Mouse (Mus musculus) ovary, postnatal 10 days (tissue): Measurements from ENCODE around the gene Kctd7.

Experiments
- DNase-seq: peaks from one replicate; pipeline ENCODE4 v3.0.0; 2022; ENCODE audit warnings: low spot score

Gene Kctd7

DNA sequence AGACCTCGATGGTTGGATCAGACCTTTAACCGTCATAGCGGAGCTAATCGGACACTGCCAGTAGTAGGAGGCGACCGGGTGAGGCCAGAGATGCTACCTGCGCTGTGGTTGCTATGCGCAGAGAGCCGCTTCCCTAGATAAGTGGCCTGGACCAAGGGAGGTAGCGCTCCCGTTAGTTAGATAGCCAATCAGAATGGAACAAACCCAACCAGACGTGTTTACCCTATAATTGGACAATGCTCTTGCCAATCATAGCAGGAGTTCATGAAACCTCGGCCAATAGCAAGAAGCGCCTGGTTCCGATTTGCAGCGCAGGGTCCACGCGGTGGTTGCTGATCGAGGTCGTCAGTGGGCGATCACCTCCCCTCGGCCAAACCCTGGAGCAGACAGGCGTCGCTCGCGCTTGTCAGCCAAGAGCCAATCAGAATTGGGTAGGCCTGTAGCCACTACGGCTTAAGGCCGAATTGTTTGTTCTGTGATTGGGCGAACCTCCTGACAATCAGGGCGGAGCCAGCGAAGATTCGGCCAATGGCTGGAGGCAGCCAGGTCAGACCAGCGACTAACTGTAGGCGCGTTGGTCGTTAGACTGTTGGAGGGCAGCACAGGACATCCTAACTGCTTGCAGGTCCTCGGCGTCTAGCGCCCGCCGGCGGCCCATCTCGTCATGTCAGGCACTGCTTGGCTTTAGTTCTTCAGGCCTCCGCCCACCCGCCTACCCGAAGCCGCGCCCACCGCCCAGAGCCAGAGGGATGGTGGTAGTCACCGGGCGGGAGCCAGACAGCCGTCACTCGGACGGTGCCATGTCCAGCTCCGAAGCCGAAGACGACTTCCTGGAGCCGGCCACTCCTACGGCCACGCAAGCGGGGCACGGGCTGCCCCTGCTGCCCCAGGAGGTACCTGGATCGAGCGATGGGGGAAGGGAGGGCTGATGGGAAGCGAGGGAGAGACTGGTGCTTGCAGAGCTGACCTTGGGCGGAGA lies at the start of gene Kctd7:
Gene Kctd7 (plus strand): TSS at position 528 of the 979 bp plus-strand sequence.
- peak; percentile 87 for DNase-seq

DNA sequence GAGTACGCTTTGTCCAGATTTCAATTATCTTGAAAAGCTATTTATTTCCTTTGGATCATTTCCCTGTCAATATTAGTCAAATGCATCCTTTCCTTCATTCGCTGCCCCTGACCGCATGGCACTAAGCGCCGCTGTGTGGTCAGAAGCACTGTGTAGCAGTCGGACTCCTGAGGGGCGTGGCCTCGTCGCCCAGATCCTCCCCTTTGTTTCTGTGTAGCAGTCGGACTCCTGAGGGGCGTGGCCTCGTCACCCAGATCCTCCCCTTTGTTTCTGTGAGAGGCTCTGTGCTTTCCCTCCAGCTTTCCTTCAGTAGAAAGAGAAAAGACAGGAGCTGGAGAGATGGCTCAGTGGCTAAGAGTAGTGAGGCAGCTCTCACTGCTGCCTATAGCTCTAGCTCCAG lies 47.9 kb upstream of the Kctd7 start:
- DNase-seq = no peak

DNA sequence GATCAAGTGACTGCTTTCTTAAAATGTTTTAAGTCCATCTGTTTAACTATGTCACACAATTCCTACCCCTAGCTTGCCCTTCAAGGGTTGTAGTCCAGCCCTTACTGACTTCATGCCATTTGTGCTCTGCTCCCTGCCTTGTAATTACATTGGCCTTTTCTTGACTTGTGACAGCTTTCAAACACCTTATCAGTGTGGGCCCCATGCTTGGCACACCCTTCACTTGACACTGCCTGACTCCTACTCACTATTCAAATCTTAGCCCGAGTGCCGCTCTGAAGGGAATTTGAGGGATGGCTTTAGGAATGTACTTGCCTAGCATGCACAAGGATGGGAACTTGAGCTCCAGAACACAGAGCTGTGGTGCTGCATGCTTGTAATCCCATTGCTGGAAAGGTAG lies 46.8 kb upstream of the Kctd7 start:
- DNase-seq = no peak

DNA sequence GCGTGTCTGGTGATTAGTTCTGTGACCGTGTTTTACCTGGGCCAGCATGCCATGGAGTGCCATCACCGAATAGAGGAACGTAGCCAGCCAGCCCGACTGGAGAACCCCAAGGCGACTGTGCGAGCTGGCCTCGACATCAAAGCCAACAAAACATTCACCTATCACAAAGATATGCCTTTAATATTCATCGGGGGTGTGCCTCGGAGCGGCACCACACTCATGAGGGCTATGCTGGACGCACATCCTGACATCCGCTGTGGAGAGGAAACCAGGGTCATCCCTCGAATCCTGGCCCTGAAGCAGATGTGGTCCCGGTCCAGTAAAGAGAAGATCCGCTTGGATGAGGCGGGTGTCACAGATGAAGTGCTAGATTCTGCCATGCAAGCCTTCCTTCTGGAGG lies 42.9 kb upstream of the Kctd7 start:
- DNase-seq = no peak

DNA sequence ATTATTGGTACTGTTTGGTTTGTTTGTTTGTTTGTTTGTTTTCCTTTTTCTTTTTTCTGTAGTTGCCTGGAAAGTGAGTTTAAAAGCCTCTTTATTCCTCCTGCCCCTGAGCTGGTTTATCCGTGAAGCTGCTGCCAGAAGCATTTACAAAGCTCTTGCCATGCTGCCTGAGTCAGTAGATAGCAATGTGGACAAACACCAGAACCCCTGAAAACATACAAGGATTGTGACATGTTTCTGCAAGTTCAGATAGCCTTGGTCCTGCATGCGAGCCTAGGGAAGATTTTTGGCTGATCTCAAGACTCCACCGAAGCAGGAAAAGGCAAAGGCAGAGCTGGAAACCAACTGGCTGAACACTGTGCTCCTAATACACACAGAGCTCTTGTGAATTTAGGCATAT lies 35.3 kb upstream of the Kctd7 start:
- DNase-seq = no peak

DNA sequence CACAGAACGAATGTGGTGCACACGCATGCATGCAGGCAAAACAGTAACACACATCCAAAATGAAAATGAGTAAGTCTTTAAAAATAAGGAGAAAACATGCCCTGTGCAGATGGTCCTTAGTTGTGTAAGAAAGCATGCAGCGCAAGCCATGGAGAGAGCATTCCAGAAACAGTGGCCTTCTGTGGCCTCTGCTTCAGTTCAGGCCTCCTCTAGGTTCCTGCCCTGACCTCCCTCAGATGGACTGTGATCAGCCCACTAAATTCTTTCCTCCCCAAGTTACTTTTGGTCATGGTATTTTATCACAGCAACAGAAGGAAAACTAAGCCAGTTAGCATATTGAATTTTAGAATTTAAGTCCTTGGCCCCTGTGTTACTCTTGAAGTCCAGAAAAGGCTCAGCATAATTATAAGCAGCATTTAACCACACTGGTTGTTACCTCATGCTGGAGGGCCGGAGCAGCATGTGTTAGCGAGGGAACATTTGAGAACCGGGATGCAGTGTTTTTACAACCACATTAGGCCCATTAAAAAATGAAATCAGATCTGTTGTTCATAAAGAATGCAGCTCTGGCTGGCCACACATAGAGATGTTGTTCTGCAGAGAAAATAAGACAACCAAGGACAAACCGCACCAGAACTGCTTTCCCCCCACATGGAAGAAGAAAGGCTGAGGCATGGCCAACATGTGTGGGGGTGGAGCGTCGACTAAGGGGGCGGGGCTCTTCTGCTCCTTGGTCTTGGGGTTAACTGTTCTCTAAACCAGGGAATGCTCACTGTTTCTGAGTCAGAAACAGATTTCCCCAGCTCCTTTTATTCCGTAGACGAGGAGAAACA lies 33.8 kb upstream of the Kctd7 start:
- DNase-seq = no peak

DNA sequence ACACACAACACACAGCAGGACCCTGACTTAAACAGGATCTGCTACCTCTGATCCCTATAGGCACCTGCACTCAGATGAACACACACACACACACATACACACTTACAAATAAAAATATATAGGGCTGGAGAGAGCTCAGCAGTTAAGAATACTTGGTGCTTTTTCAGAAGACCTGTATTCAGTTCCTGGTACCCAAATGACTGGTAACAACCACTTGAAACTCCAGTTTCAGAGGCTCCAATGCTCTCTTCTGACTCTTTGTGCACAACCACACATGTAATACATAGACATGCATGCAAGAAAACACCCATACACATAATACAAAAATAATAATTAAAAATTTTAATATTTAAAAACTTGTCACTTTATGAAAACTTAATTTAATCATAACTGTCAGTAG lies 32.0 kb upstream of the Kctd7 start:
- DNase-seq = no peak

DNA sequence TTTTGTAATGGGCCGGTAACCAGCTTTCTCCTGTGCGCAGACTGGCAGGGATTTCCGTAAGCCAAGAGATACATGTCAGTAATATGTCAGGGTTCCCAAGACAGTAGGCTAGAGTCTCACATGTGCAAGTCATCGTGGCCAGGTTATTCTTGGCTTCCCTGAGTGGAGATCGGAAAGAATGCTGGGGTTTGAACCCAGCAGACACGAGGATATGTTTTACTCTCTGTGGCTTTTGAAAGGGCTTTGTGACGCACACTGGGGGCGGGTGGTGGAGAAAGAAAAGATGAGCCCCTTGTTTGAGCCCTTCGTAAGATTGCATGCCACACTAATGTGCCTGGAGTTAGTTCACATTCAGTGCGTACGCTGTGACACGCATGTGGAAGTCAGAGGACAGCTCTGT lies 28.5 kb upstream of the Kctd7 start:
- DNase-seq = no peak

DNA sequence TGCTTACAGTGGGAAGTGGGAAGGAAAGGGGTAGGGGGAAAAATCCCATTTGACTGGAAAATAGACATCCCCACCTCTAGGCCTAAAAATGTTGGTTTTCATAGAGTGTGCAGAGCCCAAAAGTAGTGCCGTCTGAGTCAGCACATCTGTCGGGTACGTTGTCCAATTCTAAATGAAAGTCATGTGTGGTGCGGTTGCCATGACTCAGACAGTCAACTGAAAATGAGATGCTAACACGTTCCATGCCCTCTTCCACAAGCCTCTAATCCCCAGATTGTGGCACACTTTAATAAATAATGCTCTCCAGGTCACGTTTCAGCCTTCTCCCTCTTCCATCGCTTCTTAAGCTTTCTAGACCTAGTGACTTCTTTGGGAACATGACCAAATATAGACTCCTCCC lies 27.8 kb upstream of the Kctd7 start:
- DNase-seq = no peak

DNA sequence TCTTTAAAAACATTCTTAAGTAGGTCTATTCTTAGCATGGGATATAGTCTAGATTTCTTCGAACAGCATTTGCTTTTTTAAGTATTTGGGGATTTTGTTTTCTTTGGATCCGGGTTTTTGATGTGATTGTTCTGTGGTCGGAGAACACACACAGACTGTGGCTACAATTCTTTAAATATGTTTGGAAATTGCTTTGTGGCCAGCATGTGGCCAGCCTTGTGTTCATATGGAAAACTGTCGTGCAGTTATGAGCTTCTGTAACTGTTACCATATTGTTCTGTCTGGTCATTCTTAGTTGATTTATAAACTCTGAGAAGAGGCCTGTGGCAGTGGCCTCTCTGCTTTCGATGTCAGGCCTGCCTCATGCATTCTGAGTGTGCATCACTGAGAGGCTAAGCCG lies 26.7 kb upstream of the Kctd7 start:
- DNase-seq = no peak

DNA sequence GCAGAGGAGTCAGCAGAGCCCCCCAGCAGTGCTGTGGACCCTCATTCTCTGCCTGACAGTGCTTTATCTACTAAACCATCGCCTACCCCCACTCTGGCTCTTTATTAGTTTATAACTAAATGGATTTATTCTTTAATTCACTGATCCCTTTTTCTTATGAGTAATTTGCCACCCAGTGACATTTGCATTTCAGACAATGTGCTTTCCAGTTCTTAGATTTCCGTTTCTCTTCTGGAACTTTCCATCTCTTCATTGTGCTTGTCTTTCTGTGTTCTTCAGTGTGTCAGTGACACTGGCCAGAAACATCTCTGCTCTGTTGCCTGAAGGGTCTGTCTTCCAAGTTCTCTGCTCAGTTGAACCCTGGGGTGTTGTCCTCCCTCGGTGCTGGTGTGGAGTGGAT lies 25.4 kb upstream of the Kctd7 start:
- DNase-seq = no peak

DNA sequence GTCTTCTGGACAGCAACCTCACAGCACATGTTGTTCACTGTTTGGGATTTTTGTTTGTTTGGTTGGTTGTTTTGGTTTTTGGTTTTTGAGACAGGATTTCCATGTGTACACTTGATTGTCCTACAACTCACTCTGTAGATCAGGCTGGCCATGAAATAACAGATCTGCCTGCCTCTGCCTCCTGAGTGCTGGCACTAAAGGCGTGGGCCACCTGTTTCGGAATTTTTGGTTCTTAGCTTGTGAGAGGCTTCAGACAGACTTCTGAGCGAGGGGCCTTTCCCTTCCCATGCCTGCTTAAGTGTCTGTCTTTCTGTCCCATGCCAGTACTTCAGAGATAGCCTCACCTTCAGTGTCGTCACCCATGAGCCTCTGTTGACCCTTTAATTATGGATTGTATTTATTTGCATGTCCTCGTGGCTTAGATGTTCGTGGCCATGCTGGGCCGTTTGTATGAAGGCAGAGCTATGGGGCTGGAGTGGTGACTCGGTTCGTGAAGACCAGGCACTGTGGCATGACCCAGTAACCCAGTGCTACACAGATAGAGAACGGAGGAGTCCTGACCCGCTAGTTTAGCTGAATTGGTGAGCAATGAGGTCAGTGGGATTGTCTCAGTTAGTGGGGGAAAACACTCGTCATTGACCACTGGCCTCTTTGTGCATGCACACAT lies 24.5 kb upstream of the Kctd7 start:
- DNase-seq = no peak

DNA sequence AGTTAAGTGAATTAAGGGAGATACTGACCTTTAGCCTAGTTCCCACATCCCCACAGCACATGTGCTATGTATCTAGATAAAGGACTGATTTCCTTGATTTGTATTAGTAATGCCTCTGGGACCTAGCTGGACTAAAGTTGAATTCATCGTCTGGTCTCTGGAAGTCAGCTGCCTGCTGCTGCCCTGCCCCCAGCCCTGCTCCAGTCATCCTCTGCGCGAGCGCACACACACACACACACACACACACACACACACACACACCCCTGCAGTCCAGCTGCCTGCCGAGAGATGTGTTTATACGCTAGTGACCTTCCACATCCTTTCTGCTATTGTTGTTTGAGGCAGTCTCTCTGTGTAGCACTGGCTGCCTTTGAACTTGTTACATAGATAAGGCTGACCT lies 23.8 kb upstream of the Kctd7 start:
- no peak for DNase-seq

DNA sequence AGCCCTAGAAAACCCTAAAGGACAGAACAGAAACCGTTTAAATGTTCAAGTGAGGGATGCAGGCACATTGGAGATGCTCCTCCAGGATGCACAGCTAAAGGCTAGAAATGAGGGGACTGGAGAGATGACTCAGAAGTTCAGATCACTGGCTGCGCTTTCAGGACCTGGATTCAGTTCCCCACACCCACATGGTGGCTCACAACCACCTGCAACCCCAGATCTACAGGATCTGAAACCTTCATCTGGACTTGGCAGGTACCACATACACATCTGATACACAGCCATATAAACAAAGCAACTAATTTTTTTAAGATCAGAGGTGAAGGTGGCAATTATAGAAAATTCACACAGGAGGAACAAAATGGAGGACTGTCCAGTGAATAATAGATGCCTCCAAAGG lies 22.3 kb upstream of the Kctd7 start:
- DNase-seq = no peak

DNA sequence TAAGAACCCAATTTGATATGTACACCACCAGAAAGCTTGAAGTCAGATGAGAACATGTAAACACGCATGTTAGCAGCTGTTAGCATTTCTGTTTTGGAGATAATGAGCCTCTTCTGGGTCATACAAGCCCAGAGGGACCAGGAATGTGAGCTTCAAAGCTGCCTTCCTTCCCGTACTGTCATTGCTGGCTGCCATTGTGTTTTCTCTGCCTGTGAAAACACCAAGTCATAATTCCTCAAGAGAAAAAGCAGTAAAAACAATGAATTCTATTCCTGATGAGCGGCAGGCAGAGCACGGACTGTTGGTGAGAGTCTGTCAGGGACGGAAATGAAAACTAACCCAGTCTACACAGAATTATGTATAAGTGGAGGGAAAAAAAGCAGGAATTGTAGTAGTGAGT lies 20.4 kb upstream of the Kctd7 start:
- DNase-seq = no peak

DNA sequence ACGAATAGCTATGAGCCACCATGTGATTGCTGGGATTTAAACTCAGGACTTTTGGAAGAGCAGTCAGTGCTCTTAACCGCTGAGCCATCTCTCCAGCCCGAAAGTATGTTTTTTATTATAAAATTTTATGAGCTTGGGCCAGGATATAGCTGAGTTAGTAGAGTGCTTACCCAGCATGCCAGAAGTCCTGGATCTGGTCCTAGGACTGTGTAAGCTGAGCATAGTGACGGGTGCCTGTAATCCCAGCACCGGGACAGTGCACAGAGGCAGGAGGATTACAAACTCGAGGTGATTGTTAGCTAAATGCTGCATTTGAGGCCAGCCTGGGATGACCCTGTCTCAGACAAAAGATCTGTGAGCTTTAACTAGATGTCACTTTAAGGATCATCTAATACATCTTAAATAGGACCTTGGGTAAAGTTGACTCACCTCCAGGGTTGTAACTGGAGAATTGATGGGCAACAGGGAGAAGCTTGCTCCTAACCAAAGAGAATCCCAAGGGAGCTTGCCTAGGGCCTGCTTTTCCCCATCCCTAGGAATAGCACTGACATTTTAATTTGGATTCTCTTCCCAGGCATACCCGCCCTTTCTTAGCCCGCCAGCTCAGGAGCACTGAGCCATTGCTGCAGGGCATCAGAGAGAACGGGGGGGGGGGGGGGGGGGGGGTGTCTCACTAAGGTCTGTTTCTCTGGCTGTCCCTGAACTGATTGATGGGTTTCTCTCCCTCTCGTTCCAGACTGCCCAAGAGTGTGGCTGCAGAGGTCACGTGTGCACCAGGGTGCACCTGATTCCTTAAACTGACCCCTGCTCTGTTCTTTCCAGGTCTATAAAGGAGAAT lies 15.8 kb upstream of the Kctd7 start:
- no peak for DNase-seq

DNA sequence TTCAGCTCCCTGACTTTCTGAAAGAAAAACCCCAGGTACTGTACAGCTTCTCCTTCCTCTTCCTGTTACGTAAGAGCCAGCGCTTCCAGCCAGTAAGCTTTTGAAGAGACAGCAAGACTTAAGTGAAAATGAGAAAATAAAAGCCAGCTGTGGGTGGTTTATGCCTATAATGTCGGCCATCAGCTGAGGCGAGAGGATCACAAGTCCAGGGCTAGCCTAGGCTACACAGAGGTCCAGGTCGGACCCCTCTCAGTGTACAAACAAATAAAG lies 15.2 kb upstream of the Kctd7 start:
- DNase-seq = no peak

DNA sequence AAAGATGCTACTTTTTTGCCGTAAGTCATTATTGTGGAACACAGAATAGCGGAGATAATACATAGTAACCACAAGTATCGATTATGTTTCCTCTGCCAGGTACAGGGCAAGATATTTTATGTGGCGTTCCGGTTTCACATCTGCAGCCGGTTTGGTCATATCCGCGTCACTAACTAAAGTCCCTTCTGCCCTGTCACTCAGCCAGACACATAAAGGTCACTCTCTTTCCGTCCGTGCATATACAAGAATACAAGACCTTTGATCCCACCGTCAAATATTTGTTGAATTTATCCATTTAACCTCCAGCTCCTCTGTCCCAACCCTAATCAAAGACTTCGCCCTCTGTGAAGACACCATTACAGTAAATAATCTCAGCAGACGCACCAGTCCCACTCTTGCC lies 8.1 kb upstream of the Kctd7 start:
- no peak for DNase-seq

DNA sequence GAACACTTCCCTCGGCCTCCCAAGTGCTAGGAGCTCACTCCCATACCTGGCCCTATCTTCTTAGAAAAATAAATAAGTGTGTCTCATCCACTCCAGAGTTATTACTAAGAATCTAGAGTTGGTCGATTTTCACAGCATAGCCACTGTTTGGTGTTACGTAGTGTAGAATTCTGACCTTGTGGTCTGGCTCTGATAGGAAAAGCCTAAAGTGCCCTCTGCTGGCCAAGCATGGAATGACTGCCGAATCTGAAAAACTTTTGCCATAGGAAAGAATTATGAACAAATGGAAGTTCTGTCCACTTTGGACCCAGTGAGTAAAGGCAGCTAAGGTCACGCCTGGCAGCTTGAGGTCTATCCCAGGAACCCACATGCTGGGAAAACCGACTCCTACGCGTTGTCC lies 5.3 kb upstream of the Kctd7 start:
- DNase-seq = peak; percentile 76

DNA sequence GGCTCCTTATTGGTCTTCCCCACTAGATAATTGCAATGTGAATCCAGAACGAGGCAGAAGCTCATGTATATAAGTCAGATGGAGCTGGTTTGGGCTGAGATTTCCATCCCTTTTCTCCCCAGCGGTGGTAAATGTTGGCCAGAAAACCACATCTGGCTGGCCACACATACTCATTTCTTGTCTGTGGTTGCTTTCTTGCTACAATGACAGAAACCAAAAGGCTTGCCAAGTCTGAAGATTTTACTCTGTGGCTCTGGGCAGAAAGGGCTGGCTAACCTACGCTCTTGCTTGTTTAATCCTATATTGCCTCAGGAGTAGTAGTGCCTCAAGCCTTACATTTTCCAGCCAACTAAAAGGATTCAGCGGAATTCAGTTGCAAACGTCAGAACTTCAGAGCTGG lies 3.5 kb upstream of the Kctd7 start:
- no peak for DNase-seq

DNA sequence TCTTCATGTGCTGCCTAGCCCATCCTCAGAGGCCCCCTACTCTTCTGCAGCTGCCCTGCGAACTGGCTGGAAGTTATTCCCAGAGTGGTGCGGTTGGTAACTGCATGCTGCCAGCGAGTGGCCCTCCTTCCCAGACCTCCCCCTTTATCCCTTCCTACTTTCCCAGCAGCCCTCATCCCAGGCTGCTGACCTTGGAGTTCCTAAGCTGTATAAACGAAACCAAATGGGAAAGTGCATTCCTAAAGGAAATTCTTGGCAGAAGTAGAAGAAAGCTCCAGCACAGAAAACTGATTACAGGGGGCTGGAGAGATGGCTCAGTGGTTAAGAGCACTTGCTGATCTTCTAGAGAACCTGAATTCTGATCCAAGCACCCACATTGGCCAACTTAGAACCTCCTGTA lies 2.6 kb upstream of the Kctd7 start:
- DNase-seq = no peak

DNA sequence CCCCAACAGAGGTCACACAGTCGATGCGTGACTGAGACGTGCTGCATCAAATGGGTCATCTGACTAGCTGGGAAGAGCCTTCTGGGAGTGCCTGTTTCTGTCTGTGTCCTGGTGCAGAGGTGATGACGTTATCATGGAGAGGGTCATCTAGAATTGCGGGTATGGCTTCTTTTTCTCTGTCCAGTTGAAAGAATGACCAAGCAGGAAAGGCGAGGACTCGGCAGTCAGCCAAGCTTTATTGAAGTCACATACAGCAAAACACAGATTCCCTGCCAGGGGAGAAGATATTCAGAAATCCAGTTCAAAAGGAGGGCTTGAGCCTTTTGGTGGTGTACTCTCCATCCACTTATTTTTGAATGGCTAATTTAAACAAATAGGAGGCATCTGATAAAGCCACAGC lies 1.6 kb upstream of the Kctd7 start:
- DNase-seq = no peak
